Mouse (Mus musculus) monocyte, adult 2 months (primary cell): ENCODE data around the gene Ccnb1.
A peak's percentile ranks its signal among the peaks of the same experiment; 100 is the strongest.
"Not testable (repeated sequence)": the region's sequence is repeated elsewhere in the genome, so short reads cannot be mapped to it uniquely, and the experiment has no call there.

Experiments
- DNase-seq, 2 experiments: peaks; one replicate each; pipeline ENCODE4 v3.0.0; 2022; ENCODE audit warnings: low spot score in 2 of 2, low read depth in 1 of 2

Gene Ccnb1

DNA sequence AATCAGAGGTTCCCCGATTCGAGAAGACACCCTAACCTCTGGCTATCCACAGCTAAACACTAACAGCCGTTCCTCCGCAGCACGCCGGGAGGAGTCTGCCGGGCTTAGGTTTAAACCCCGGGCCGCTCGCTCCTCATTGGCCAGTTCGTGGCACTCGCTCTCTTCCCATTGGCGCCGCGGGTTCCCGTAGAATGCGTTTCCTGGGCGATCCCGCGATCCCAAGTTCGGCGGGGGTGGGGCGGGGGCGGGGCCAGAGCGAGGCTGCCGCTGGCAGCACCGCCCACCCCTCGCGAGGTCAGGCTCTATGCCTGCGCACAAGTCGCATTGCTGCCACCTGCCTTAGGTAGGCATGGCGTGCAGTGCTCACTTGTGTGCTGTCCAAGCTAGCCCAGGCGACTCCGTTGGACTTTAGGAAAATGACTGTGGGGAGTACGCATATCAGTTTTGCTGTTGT lies at the start of gene Ccnb1:
Gene Ccnb1 (minus strand): TSS at position 157 of the 454 bp plus-strand sequence.
- peak; percentile 60 to 80 for DNase-seq

DNA sequence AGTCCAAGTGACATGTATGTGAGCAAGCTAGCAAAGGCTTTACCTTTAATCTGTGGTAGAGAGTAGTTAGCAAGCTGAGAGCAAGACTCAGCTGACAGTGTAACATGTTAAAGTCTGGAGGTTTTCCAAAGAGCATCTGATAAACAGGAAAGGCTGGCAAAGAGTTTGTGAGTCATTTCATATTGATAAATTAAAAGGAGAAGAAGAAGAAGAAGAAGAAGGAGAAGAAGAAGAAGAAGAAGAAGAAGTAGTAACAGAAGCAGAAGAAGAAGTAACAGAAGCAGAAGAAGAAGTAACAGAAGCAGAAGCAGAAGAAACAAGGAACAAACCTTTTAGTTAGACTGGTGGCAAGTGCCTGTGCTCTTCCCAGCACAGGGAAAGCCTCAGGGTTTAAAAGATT lies 48.4 kb upstream of the Ccnb1 start:
- DNase-seq = no peak

DNA sequence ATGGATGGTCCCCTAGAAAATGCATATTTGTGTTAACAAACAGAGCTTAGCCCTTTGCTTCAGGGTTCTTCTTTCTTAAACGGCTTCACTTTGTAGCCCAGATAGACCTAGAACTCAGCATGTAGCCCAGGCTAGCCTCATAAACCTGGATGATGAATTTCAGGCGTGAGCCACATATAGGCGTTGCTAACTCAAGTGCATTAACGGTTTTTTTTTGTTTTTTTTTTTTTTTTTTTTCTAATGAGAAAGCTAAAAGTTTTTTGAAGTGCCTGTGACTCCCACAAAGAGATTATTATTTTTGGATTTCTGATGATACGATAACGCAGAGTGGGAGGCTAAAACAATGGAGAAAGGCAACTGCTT lies 47.3 kb upstream of the Ccnb1 start:
- DNase-seq = no peak

DNA sequence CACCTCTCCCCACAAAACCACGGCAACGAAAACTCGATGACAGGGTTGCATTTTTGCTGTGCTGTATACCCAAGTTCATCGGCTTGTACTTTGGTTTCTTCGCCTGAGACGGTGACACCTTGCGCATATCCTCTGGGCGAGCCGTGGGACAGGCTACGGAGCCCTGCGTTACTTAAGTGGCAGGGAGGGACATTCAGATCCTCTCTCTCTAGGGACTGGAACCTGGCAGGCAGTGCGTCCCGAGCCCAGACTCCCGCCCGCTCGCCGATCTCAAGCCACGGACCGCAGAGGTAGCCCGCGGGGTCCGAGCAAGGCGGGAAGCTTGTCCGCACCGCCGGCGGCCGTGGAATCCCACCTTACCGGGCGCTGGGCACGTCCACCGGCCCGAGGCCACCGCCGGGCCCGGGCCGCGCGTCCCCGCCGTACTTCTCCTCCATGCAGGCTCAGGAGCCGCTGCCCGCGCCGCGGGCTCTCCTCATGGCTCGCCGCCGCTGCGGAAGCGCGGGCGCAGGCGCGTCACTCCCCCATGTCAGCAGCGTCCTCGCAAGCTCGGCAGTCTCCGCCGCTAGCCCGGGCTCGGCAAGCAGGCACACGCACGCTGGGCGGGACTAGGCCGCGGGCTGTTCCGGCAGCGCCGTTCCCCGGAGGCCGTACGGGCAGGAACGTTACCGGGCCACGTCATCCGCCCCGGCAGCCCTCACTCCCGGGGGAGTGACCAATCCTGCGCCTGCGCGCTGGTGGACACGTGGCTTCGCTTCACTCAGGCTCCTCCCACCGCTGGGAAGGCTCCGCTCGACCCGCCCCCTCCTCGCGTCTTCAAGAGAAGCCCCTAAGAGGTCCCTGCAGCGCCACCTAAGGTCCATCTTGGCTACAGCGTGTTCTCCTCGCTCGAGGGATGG lies 46.6 kb upstream of the Ccnb1 start, which contains the start of gene Slc30a5:
Gene Slc30a5 (minus strand): TSS at position 687 of the 899 bp plus-strand sequence.
- DNase-seq = peak; percentile 95 to 99

DNA sequence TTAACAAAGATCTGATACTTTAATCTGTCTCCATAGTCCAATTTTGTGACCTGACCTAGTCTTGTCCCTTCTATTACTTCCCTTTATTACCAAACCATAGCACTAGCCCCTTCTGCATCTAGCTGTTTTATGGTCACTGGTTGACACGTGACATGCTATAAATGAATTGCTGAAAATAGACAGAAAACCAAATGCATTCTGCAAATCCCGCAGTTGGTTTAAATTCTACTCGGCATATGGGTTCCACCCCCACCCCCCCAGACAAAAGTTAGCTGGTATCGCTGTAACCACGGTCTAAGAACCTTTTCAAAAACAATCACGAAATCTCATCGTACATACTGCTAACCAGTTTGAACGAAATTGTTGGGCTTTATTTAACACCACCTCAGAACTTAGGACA lies 45.8 kb upstream of the Ccnb1 start:
- DNase-seq = no peak

DNA sequence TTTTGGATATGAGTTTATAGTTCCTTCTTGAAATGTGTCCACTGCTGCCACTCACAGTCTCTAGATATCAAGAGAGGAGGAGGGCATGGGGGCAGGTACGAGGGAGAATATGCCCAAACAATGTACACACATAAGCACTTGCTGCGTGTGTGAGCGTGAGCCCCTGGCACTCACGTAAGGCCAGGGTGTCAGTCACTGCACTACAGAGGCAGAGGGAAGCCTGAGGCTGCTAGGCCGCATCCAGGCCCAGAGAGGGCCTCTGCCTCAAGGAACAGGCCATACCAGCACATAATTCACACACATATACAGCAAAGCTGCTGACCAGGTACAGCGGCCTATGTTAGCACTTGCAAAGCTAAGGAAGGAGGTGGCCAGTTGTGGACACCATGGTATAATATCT lies 44.8 kb upstream of the Ccnb1 start:
- DNase-seq = no peak

DNA sequence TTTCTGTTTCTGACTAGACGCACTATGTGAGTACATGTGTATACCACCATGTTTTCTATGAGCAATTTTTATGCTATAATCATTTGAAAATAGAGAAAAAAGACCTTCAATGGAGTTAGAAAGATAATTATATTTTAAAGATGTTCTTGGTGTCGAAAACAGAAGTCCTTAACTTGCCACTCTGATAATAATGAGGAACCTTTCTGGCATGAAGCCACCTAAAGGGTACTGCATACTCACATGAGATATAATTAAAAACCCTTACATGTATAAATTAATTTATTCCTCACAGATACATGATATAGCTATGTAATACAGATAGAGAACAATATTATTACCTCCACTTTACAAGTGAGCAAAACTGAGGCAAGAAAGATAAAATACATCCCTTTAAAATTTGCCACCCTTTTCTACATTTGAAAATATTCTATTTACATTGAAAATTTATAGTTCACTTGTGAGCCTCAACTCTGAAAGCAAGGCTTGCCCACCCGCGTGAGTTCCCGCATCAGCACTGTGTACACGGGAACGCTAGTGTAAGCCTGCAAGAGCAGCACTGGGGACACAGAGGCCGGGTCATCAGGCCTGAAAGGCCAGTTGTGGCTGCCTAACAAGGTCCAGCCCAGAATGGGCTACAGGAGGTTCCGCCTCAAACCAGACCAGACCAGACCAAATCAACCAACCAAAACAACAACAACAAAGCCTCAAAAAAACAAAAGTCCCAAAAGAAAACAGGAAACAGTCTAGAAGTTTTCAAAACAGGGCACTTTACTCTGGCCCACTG lies 39.4 kb upstream of the Ccnb1 start:
- DNase-seq = no peak

DNA sequence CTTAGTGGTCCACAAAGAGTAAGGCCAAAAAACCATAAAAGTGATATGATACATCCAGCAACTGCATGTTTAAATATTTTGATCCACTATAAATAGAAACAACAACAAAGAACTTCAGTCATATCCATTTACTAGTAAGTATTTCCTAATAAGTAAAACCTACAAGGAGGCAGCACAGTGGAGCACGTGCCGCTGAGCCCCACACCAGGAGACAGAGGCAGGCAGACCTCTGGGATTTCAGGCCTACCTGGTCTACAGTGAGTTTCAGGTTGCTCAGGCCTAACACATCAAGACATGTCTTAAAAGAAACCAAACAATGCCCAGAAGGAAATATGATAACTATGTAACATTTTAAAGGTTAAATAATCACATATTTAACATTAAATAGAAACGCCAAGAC lies 38.5 kb upstream of the Ccnb1 start:
- DNase-seq = no peak

DNA sequence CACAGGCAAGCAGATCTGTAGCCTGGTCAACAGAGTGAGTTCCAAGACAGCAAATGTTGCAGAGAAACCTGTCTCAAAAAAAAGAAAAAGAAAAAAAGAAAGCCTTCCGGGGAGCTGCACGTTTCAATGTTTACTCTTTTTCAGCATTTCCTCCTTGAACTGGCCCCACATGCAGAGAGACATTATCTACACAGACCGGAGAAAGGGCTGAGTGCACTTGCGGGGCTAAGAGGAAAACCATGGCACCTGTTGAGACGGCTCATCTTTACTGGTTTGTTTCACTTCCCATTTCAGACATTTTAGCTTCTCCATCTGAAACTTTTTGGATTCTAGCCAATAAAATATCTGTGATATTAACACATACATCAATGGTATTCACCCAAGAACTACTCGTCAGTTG lies 37.9 kb upstream of the Ccnb1 start:
- no peak for DNase-seq

DNA sequence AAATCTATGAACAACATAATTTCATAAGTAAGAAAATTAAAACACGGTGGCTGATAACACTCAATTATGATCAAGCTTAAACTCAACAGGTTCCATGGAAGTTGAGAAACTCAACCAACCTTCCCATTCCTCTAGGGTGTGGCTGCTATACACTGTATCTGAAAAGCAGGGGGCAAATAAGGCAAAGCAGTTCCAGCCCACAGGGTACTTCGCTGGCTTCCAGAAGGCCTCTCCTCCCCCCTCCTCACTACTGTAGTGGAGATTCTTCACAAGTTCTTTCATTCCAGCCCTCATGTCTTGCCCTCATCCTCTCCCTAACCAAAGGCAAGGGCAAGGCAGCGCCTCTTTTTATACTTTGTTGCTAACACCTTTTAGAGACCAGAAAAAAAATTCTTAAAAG lies 37.5 kb upstream of the Ccnb1 start:
- DNase-seq = no peak

DNA sequence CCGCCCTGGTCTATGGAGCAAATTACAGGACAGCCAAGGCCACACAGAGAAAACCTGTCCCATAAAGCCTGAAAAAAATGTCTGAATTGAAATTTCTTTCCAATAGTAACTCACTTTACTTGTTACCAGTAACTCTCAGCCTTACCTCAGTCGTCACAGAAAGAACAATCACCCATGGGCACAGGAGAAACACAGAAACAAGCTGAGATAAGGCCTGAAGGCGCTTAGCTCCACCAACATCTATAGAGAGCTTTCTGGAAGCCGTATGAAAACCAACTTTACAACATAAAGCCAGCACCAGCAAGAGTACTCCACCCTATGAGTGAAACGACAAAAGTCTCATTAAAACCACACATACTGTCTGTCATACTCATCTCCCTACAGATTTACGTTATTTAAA lies 28.1 kb upstream of the Ccnb1 start:
- no peak for DNase-seq

DNA sequence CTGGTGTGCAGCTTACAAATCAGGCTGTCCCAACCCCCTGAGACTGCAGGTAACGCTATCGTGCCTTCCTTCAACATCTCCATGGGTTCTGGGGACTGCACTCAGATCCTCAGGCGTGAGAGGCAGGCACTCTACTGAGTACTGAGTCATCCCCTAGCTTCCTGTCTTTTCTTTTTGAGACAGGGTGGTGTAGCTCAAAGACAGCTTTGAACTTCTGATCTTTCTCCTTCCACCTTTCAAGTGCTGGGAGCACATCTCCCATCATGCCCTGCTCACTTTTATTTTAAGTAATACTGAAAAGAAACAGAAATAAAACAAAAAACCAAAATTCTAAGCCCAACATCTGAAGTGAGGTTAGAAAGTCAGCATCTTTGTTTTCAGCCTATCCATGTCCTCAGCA lies 19.4 kb upstream of the Ccnb1 start:
- no peak for DNase-seq

DNA sequence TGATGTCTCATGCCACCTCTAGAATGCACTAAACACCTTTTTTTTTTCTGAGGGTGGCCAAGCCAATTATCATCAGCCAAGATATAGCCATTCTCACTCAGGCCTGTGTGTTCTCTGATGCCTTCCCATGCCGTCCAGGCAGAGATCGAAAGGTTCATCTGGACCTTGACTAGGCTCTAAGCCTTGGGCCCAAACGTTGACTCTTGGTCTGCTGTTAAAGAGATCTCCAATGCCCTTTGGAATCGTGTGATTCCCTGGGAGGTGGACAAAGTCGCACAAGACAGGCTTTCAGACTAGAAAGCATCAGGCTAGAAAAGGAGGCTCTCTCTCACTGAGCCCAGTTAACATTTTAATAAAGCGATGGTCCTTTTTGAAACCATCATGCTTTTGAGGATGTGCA lies 10.8 kb upstream of the Ccnb1 start:
- DNase-seq = no peak

DNA sequence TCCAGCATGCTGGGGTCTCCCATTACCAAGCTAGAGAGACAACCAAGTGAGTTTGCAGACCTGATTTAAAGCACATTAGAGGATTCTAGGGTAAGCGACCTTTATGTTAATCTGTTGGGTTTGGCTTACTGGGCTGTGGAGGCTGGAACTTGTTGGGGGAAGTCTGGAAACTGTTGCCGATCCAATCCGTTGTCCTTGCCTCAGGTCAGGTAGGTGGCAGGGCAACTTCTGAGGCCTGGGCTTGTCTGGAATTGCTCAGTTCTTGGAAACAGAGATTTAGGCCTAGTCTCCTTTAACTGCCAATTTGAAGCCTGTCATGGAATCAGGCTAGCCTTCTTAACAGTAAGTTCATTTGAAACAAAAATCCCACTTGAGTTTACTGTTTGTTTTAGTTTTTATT lies 2.7 kb upstream of the Ccnb1 start:
- DNase-seq = no peak

DNA sequence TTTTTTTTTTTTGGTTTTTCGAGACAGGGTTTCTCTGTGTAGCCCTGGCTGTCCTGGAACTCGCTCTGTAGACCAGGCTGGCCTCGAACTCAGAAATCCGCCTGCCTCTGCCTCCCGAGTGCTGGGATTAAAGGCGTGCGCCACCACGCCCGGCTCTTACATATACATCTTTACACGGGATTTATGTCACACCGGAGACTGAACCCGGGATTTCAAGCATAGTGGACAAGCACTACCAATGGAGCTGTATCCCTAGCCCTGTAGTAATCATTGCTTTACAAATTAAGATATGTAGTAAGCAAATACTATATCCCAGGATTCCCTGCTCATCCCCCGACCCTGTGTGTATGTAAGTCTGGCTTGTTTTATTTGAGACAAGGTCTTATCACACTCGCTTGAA lies 1.7 kb upstream of the Ccnb1 start:
- not testable (repeated sequence) for DNase-seq

DNA sequence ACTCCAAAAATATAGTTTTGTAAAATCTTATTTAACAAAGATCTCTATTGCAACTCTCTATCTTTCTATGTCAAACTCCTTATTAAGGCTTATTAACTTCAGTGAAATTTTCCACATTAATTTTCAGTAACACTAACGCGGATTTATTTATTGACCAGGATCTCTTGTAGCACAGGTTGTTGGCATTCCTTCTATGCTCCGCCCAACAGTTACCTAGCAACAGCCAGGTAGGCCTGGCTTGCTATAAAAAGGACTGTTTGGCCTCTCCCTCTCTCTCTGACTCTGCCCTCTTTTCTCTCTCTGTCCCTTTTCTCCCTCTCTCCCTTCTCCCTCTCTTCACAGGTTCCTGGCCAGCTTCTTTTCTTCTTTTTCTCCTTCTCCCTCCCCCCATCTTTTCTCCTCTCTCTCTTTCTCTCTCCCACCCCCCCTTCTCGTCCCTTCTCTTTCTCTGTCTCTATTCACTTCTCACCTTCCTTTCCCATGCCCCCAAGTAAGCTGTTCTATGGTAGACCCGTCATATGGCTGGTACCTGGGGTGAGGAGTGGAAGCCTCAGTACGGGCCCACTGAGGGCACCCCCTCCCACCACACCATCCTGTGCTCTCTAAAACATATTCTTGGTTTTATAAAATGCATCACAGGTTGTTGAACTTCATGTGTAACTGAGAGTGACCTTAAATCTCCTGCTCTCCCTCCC lies 1.1 kb upstream of the Ccnb1 start:
- DNase-seq = no peak

DNA sequence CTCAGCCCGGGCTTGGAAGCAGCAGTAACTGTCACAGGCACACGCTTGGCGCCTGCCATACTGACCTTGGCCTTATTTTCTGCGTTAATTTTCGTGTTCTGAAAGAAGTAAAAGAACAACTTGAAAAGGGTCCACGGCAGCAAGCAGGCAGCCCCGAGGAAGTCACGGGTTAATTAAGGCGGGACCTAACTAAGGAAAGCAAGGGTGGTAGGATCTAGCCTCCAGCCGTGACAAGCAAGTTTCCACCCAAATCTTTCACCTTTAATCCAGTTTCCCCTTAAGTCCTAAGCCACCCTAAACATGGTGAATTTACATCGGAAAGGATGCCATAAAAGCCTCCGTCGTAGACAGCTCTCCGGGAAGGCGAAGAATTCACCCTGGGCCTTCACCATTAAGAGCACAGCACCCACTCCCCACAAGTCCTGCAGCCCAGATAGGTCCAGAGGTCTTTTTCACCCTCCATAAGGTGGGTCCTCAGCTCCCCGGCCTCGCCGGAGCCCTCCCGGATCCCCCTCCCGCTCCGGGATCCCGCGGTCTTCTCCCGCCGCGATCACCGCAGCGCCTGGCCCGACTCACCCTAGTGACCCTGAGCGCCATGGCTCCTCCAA lies 460 bp downstream of the Ccnb1 start:
- DNase-seq = no peak

DNA sequence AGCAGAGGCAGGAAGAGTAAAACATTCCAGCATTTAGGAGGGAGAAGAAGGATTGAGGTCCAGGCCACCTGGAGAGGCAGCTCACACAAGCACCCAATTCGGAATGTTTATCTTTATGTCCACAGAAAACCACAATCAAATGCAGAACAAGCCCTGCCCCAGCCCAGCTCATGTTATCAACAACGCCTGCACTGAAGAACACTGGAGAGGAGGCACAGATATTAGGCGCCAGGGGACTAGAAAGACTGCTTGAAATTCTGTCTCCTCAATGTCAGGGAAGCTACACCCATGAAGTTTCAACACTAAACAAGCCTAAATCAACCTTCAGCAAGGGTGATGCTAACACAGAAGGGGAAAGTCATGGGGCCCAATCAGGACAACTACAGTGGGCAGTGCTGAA lies 8.9 kb downstream of the Ccnb1 start:
- DNase-seq = no peak

DNA sequence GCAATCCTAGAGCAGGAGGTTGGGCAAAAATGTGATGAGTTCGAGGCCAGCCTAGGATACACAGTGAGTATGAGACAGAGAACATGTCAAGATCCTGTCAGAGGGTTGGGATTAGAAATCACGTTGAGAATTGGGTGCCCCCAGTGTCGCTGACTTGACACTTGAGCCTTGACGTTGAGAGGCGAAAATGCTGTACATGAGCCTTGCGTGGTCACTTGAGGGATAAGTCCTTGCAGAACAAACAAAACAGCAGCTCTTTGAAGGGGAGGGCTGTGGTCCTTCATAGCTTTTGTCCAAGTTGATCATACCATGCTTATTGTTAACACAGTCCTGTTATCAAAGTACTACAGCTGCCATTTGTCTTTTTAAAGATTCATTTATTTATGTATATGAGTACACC lies 9.7 kb downstream of the Ccnb1 start:
- no peak for DNase-seq

DNA sequence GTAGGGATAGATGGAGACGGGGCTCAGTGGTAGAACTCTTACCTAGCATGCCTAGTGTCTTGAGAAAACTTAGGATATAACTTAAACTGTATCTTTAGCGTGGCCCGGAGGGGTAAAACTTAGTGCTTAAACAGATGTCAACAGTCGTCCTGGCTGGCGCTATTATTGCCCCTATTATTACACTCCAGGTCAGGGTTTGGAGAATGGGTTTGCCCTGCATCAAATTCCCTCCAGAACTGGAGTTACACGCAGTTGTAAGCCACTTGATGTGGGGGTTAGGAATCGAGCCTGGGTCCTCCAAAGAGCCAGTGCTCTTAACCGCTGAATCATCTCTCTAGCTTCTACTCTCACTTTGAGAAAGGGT lies 10.3 kb downstream of the Ccnb1 start:
- no peak for DNase-seq
